Comparison of ENCODE assay signal across 18 mouse cellular contexts in the genomic region with DNA sequence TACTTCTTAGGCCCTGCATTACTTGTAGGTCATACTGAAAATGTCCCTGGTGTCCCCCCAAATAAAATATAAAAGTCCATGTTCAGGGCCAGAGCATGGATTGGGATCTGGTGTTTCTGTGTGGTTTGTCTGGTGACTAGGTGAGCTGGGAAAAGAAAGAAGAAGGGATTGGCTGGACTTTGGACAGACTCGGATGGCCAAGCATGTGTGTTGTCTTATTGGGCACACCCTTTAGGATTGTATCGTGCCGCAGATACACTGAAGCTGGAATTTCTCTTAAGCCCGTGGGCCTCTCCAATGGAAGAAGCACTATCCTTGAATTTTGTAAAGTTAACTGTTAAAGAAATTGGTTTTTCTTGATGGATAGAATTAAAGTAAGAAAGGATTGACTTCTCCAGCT.
"Had no signal": no experiment of that assay in that cellular context is flagged by ENCODE, and none has a peak within 500 bp of the region (broad histone marks: within the 10 kb centered on the region; RNA-seq: fewer than 3 reads in every experiment).

No protein-coding gene starts in this region.

- H3K36me3 ChIP-seq: midbrain, embryonic 10.5 days; midbrain, embryonic 12.5 days; neural tube, embryonic 13.5 days; neural tube, embryonic 15.5 days had no signal

- H3K9me3 ChIP-seq: midbrain, embryonic 10.5 days; midbrain, embryonic 12.5 days; neural tube, embryonic 13.5 days; neural tube, embryonic 15.5 days had no signal

- DNase-seq: lung, adult 18-20 months; lung, embryonic 14.5 days; lung, postnatal 10 days; lung, postnatal 4 days; midbrain, embryonic 14.5 days; retina, postnatal 1 day; right cerebral cortex, adult 18-20 months; right cerebral cortex, postnatal 25 days; right cerebral cortex, postnatal 4 days; thymus, adult 18-20 months; thymus, postnatal 14 days; thymus, postnatal 36 days had no signal

- H3K4me1 ChIP-seq: midbrain, embryonic 12.5 days; neural tube, embryonic 15.5 days had no signal

- H3K4me3 ChIP-seq: midbrain, embryonic 10.5 days; midbrain, embryonic 12.5 days; myocyte; neural tube, embryonic 13.5 days; neural tube, embryonic 15.5 days had no signal

- ATAC-seq: midbrain, embryonic 16.5 days had no signal

- H3K9ac ChIP-seq: lung, embryonic 14.5 days; midbrain, embryonic 12.5 days; neural tube, embryonic 13.5 days; neural tube, embryonic 15.5 days had no signal

- H3K27ac ChIP-seq: midbrain, embryonic 10.5 days; midbrain, embryonic 12.5 days; neural tube, embryonic 13.5 days; neural tube, embryonic 15.5 days had no signal

- H3K27me3 ChIP-seq: midbrain, embryonic 12.5 days; neural tube, embryonic 13.5 days; neural tube, embryonic 15.5 days had no signal

- H3K4me2 ChIP-seq: lung, embryonic 14.5 days; midbrain, embryonic 12.5 days; neural tube, embryonic 13.5 days; neural tube, embryonic 15.5 days had no signal
